Mouse (Mus musculus) c-Kit-positive CD71-positive TER-119-negative erythroid progenitor cells, embryonic 14.5 days (primary cell): Measurements from ENCODE around the gene Nwd2.

Experiments
- DNase-seq: peaks from one replicate; pipeline ENCODE4 v3.0.0-alpha.2; 2013; ENCODE audit warnings: low read depth

Nwd2 gene

DNA sequence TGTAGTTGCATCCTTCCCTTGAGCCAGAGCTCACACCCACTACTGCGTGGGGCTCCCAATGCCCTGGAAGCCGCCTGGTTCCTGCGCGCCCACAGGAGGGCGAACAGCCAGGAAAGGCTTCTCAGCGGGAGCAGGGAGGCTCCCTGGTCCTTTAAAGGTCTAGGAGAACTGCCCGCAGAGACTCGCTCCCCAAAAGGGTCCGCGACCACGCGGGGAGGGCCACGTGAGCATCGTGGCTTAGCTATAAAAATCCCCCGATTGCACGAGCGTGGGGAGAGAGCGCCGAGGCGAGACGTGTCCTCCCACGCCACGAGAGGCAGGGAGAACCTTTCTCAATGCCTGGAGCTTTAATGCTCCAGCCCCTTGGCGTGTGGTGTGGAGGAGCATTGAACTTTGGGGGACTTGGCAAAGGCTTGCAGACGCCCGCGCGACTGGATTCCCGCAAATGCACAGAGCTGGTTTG lies at the start of gene Nwd2:
Nwd2 (plus strand) TSS at position 33 of the 463 bp plus-strand sequence.
- DNase-seq: no peak

DNA sequence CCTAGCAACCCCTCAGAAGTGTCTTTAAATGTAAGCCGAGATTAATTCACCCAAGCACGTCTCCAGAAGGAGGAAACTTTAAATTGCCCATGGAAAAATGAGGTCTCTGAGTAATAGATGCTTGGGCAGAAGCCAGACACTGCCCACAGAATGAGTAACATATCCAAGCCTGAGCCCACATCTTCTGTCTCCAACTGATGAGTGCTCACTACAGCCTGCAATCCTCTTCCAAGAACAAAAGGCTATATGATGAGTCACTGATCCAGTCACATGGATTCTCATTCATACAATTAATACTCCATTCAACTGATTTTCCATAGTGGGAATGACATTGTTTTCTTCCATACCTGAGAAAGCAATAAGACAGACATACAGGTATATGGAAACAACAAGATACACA lies 41.5 kb upstream of the Nwd2 start:
- DNase-seq: no peak

DNA sequence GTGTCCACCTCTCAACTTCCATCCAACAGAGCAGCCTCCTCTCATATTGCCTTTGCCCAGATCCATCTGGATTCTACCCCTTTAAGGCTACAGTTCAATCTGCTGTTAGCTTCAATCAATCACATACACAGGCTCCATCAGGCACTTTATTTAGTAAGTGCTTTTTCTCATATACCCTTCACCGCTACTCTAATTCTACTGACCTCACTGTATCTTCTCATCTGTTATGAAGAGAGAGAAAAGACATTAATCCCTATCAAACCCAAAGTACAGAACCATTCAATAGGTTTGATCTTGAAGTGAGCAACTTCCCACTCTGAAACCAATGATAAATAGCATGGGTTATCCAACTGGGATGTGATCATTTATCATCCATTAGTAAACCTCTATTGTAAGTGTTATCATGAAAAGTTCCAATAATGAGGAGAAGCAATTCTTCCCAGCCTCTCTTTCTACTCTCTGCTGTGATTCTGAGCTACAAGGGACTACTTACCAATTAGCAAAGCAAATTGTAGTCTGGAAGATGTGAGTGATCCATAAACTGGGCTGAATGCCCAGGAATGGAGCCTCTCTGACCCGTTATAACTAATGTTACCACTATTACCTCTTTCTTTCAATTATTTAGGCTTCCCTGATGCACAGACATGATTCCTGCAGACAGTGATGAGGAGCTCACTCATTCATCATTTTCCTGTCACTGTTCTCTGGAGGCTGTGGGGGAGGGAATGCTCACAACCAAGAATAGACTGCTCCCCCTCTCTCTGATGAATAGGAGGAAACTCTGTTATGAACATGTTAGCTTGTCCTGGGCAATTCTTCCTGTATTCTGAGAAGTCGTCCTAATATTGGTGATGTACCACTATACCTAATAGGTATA lies 31.9 kb upstream of the Nwd2 start:
- DNase-seq: no peak

DNA sequence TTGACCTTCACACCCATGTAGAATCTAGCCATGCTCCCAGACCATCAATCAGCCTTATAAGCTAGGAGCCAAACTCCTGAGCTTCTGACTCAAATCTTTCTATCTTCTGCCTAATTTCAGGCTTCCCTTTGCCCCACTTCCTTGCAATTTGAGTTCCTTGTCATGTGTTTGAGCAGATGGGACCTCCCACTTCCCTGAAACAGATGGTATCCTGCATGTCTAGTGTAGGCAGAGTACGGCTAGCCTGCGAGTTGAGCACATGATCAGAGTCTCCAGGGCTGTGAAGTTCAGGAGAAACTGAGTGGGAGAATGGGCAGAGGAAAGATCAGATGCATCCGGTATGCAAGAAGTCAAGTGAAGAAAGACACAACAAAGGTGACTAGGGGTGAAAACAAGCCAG lies 24.8 kb upstream of the Nwd2 start:
- DNase-seq: no peak

DNA sequence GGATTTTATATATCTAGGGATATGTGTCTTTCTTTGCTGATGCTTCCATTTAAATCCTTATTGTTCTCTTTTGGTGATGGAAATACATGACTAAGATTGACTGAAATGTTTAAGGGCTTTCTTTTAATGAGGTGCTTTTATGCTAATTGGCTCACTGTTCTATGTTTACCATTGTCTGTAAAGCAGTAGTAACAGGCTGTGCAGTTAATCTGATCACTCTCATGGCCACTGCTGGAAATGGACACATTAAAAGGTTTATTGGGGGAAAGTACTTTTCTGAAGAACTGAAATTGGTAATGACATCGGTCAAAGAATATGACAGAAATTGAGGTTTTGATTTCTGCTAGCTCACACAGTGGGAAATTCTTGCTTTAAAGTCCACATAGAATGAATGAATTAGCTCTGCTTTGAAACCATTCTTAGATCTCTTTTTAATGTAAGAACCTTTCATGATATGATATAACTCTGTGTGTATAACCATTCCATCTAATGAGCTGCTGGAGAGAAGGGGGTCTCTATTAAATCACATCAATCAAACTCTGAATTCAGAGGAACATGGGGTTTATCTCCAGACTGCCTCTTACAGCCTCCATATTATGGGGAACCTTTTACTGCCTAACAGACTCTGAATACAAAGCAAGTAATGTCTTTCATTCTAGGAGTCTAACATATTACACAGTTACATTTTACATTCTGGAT lies 20.9 kb upstream of the Nwd2 start:
- no peak for DNase-seq

DNA sequence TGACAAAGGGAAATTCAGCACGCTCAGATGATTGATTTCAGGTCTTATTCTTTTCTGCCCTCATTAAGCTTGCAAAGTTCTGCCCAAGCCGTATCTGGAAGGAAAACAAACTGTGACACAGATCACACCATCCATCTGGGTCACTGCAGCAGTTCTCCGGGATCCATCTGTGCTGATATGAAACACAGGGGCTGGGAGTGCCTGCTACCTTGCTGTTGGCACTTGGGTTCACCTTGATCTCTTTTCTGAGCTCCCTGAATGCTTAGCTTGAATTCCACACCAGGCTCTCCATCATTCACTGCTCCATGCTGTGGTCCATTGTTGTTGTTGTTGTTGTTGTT lies 20.4 kb upstream of the Nwd2 start:
- DNase-seq: no peak

DNA sequence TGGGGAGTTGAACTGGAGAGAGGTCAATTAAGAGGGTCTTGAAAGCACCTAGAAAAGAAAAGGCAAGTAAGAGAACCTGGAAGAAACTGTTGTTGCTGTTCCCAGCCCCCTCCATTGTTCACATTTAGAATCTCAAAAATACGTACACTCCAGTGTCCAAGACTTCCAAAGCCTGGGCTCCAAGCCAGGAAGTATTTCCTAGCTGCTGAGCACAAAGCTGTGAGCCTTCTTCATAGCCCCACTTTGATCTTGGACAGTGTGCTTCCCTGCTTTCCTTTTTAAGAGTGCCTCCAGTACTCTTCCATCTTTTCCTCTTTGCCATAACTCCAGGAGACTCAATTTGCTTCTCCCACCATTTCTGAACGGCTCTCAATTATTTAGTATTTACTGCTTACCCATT lies 14.3 kb upstream of the Nwd2 start:
- no peak for DNase-seq

DNA sequence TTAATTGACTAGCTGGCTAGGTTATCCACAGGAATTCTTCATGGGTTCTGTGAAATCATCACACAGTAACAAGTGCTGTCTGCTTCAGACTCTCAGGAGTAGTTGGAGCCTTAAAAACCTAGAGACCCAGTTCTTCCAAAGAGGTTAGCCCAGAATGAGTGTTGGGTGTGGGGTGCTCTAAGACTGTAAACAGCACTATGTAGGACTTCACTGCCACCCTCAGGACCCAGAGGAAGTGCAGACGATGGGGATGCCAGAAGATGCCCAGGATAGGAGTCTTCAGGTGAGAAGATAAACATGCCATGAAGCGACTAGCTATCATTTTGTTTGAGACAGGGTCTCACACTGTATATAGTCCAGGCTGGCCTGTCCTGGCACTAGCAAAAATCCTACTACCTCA lies 715 bp upstream of the Nwd2 start:
- no peak for DNase-seq

DNA sequence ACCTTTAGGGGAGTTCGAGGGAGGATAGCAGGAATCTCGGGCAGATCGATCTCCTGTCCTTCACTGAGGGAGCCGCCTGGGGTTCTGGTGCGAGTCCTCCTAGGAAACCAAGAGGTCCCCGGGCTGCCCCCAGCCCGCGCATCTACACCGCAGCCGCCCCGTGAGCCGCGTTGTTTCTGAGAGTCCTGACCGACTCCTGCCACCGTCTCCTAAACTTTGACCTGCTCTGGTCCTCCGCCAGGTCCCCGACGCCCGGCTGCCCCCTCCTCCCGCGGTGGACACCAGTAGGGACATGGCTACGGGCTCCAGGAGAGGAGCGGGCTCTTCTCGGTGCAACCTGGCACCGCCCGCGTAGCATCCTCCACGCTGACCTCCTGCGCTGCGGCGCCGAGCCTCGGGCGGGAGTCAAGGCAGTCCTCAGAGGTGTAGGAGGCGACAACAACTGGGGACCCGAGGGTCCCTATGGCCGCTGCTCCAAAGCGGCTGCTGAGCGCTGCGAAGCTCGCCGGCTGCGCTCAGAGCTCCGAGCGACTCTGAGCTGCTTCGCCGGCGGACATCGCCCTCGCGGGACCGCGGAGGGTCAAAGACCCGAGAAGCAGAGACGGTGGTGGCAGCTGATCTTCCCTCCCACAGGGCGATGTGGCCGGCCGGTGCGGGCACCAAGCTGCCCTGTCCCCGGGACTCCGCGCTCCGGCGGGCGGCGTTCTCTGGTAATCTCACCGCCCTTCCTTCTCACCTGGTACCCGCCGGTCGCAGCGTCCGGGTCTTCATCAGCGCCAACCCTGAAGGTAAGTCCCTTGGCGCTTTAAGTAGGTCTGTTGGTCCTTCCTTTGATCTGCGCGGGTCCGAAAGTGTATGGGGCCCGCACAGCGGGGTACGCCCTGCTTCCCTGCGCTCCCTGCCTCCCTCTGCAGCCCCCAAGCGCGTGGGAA lies 897 bp downstream of the Nwd2 start:
- no peak for DNase-seq

DNA sequence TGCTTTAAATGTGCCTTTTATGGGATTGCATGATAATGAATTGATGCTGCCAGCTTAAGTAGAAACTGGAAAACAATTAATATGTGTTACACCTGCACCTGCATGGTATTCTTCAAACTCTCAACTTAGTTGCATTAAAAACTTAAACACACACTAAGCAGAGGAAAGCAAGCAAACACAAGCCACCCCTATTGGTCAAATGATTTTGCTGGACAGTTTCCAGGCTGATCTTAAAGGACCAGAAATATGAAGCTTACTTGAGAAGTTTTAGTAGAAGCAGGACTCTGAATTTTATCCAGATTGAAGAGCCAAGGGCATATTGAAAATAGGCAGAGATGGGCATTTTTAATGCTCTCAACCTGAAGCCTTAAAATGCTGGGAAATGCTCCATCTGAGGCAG lies 2.9 kb downstream of the Nwd2 start:
- no peak for DNase-seq

DNA sequence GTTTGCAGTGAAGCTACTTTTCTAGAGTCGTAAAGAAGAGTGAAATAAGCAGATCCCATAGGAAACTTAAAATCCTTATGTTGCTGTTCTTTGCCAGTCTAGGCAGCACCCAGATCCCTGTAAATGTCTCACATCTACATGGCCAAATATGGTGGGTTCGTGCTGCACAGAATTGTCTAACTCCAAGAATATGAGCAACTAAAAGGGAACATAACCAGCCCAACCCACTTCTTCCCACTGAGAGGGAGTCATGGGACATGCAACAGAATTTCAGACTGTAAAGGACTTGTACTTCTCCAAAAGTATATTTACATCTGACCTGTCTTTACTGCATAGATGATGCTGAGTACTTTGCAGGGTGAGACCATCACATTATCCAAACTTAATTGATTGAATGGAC lies 3.8 kb downstream of the Nwd2 start:
- DNase-seq: no peak

DNA sequence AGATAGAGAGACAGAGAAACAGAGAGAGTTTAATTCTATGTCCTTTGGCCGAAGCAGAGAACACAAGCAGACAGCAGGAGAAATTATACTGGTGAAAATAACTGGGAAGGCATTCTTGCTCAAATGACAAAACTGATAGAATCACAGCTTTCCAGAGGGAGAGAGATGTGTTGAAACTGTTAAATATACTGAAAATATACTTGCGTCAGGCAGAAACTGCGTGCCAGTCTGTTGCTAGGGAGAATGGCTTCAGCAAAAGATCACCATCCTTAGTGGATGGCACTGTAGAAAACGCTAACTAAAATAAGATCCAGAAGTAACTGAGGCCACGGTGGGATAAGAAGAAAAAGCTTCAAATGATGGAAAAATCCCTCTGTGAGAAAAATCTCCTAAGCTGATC lies 18.0 kb downstream of the Nwd2 start:
- DNase-seq: no peak

DNA sequence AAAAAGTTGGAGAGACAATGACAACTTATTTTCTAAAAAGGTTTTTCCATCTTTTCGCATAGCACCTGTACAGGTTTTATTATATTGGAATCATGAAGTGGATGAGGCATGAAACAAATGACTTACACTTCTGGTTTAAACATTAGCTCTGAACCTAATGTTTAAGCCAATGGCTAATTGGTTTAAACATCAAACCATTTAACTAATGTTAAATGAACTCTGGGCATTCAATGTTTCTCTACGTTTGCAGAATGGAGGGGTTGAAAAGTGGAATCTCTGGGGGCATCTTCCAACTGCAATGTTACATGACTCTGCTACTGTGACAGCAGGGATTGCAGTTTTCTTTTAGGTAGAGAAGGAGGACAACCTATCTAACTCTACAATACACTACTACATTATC lies 27.0 kb downstream of the Nwd2 start:
- no peak for DNase-seq

DNA sequence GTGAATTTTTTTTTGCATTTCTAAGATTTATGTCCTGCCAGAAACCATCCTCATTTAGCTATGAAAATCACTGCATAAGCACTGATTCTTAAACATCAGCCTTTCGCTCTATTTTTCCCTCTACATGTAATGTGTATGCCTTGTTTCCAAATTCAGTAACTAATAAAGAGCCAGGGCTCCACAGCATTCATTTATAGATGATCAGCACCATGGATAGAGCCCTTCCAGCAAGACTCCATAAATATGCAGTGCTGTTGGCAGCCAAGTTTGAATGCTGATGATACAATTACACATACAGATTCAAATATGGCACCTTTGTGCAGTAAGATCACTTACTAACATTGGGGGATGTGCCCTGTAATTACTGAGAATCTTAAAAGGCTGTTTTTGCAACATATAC lies 40.2 kb downstream of the Nwd2 start:
- DNase-seq: no peak

DNA sequence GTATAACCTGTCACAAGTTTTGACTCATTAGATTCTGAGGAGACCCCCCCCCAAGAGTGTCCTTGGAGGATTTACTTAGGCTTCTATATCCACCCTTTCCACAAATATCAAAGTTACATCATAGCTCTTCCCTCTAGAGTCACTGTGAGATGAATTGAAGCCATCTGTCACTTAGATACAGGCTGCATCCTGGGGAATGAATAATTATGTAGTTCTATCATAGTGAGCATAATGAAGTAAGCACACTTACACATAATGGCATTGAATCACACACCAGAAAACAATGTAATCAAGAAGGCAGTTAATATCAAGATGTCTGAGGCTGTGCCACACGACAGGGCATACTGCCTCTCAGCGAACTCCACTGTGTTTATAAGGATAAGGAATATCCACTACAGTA lies 47.9 kb downstream of the Nwd2 start:
- no peak for DNase-seq

DNA sequence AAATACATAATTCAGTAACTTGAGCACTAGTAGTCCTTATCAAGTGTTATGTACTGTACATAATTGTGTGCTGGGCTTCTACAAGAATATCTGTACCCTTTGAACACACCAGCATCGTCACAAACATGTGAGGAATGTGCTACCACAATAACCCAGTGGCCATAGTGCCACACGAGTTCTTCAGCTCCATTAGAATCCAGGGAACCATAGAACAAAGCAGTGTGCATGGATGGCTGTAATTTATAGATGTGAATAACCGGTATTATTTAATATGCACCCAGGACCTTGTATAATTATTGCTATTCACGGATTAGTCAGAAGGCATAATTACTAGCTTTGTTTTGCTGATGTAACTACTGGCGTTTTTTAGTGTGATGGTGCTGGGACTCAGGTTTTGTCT lies 48.3 kb downstream of the Nwd2 start:
- no peak for DNase-seq

DNA sequence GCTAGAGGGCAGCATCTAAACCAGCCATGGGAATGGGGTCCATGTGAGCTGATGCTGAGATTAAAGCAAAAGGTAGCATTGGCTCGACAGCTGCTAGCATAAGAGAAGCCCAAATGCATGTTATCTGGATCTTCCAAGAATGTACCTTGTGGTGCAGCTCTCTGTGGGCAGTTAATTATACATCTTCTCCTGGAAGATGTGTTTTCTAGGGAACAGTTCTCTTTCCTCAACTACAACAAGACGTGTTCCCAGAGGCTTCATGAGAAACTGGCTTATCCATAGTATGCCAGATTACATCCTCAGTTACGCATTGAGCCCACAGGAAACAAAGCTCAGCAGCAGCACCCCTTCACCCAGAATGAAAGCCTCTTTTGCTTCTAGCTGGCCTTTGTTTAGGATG lies 80.1 kb downstream of the Nwd2 start:
- no peak for DNase-seq

DNA sequence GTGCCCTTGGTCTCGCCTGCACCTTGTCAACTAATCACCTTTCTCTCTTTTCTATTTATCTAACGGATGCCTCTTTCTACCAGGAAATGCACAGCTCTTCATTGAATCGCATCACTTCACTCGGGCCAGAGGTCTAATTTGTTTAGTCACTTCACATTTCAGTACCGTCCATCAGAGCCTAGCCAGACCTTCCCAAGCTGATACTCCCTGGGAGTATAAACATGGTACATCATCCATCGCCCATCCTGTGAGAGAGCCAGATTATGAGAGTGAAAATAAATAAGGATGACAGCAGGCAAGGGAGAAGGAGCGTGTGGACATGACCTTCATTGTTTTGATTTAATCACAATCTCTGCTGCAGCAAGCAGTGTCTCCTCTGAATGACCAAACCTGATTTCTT lies 86.6 kb downstream of the Nwd2 start:
- no peak for DNase-seq

DNA sequence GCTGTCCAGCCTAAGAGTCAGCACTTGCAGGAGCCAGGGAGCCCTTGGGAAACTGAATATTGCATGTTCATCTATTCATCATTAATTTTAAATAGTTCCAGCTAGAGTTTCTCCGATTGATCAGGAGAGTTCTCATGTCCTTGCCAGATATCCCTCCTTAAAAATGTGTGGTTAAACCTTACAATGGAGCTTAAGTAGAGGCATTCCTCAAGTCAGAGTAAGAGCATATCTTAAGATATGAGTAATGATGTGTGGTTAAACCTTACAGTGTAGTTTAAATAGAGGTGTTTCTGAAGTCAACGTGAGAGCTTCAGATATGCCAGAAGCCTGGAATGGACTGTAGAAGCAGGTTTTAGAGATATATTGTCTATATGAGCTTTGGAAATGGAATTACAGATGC lies 94.5 kb downstream of the Nwd2 start:
- no peak for DNase-seq

DNA sequence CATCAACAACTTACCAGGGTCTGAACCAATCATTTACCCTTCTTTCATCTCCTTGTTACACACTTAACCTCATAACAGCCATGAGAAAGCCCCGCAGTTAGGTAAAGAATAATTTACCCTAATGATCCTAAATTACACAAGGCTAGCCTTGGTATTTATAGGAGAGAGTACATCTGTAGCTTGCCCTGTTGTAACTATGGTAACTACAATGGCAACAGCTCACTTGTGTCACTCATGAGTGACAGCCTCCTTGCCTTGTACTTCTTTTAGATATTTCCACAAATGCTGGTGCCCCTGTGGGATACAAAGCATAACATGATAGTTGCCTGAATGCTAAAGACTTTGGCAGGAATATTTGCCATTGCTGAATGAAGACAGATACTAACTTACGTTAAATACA lies 99.4 kb downstream of the Nwd2 start:
- no peak for DNase-seq

DNA sequence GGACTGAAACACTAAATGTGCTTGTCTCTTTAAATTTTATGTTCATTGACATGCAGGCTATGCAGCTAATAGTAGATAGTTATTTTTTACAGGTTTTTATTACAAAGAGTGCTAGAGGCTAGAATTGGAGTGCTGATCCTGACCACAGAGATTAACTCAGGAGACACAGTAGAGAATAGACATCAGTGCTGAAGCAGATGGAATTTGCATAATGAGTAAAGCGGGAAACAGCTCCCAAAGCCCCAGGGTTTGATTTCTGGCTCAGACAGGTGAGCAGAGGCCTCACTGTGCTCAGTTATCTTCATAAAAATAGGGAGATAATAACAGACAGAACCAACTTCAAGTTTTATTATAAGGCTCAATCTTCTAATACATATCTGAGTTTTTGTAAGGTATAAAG lies 99.9 kb downstream of the Nwd2 start:
- DNase-seq: no peak

DNA sequence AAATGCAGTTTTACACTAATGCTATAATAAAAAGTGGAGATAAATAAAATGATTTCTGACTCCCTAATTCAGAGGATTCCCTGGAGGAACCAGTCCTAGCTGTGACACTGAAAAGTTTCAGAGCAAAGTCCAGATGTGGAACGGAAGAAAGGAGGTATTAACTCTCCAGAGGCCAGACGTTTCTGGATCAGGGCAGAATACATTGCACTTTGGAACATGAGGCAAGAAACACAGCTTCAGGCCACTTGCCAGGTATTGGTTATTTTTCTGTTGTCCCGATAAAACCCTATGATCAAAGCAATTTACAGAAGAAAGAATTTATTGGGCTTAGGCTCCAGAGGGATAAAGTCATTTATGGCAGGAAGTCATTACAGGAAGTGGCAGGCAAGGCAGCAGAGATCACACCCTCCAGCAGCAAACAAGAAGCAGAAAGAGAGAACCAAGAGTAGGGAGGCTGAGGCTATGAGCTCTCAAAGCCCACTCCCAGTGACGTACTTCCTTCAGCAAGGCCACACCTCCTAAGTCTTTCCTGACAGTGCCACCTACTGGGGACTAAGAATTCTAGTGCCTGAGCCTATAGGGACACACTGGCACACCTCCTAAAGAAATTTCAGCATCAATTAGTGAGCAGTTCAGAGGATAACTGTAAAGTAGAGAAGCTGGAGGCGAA lies 106.3 kb downstream of the Nwd2 start:
- DNase-seq: no peak
